Mouse (Mus musculus): ENCODE results near the gene Hivep1. TPM values are rescaled to one million over a fixed set of nuclear protein-coding genes. Genes with fewer than 3 reads are reported as not detected.

Hivep1 gene
- total RNA-seq, 2 experiments from 2014 or later, result 8.9 to 65.0 TPM

DNA sequence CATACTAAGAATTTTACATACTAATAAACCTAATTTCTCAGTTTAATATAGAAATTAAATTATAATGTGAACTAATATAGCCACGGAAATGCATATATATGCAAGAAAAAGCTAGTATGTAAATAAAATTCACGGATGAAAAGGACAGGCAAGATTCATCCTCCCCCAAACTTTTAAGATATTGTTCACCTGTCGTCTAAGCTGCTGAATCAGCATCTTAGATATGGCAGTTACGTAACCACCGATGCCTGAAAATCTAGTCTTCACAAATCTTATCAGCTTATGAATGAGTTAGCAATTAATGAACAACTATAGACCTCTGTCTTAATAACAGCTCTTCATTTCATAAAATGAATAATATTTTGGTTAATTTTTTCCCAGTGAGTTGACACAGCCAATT is 130.8 kb downstream of the Hivep1 start:
- no peak for ATAC-seq (replicated peaks; ENCODE audit: low FRiP score, poor library complexity, severe bottlenecking)

DNA sequence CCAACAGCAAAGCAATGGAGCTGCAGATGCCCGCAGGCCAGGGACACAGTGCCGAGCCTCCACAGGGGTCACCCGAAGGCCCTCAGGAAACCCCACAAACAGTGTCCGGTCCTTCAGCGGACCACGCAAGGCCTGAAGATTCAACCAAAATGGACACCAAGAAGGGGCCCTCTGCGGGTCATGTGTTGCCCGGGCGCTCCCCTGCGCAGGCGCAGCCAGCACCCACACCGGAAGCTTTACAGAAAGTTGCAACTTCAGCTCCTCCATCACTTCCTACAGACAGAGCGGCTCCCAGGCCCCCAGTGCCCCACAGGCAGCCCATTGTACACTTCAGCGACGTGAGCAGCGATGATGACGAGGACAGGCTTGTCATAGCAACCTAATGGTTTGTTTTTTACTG is 132.3 kb downstream of the Hivep1 start:
- ATAC-seq (replicated peaks; ENCODE audit: low FRiP score, poor library complexity, severe bottlenecking), result no peak

DNA sequence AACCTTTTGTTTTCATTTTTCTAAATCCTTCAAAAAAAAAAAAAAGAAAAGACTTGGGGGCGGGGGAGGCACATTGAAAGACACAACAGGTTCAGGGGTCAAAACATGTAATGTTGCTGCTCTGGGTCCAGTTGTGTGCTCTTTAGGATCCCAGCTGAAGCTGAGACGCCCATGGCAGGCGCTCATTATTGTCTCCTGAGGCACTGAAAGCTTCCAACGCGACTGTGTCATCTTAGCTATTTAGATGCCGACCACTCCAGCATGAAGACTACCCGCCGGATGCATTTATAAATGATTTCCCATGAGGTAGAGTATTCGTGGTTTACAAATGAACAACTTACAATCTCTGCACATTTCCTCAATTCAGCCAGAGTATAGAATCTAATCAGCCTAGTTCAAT is 141.2 kb downstream of the Hivep1 start:
- no peak for ATAC-seq (replicated peaks; ENCODE audit: low FRiP score, poor library complexity, severe bottlenecking)

DNA sequence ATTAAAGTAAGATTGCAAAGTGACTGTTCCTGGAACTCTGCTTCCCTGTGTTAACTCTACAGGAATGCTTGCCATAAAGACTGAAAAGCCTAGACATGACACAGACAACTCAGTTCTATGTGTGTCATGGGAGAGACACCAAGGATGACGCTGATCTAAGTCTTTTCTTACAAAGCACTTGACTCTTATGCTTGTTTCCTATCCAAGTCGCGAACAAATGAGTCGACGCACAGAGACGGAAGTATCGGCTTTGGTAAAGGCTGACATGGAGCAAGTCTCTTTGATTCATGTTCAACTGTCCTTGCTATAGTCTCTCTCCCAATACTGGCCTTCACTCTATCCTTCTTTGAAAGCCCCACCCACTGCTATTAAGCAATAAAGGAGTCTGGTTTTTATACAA is 143.8 kb downstream of the Hivep1 start:
- ATAC-seq (replicated peaks; ENCODE audit: low FRiP score, poor library complexity, severe bottlenecking), result no peak

DNA sequence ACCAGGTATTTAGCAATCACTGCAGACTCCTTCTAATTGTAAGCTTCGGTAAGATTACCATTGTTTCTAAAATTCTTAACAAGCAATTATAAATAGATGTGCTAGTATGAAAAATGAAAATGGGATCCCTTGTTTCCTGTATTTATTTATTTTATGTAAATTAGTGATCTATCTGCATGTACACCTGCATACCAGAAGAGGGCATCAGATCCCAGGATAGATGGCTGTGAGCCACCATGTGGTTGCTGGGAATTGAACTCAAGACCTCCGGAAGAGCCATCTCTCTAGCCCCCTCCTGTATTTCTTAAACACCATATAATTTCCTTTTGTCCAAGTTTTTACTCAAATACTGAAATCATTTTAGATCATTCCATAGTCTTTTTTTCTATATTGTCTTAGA is 145.8 kb downstream of the Hivep1 start:
- ATAC-seq (replicated peaks; ENCODE audit: low FRiP score, poor library complexity, severe bottlenecking), result no peak

DNA sequence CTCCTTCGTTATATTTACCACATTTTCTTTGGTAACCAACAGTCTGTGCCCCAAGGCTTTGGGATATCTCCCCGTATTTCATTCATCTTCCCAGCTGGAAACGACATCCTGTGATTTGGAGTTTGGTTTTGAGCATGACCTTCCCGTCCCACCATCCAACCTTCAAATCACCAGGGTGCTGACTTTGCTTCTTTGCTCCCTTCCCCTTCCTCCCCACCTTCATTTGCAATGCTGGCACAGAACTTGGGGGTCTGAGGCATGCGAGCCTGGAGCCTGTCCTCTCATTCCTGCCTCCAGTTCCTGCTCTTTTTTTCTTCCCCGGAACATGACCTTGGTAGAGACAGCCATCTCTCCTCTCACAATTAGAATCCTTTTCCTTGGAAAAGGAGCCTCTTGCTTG is 161.7 kb downstream of the Hivep1 start:
- ATAC-seq (replicated peaks; ENCODE audit: low FRiP score, poor library complexity, severe bottlenecking), result no peak

DNA sequence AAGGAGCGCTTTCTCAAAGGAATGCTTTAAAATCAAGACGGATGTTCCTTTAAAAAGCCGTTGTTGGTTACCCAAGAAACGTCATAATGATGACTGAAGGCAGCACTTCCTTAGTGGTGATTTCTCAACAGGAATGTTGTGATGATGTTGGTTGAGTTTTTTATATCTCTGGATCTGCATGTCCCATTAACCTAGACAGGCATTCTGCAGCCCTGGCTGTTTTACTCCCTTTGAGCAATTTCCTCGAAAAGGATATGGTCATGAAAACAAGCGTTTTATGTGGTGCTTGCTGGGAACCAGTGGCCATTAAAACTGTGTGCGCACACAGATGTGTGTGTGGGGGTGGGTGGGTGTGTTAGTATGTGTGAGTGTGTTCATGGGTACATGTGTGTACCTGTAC is 170.6 kb downstream of the Hivep1 start:
- ATAC-seq (replicated peaks; ENCODE audit: low FRiP score, poor library complexity, severe bottlenecking), result no peak

DNA sequence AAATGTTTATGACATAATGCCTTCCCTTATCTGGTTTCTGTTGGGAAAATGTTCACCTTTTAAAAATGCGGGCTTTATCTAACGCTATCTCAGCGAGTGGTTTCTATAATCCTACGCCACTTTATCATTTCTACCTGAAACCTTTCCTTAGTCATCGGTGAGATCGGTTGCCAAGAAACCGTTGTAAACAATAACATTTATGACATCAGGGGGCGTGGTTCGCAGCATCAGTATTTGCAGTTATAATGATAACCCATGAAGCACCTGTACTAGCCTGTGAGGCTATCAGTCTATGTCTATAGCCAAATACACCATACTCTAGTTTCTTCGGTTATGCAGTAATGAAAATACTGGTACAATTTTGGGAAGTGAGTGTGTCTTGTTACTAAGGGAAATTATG is 177.0 kb downstream of the Hivep1 start:
- no peak for ATAC-seq (replicated peaks; ENCODE audit: low FRiP score, poor library complexity, severe bottlenecking)

DNA sequence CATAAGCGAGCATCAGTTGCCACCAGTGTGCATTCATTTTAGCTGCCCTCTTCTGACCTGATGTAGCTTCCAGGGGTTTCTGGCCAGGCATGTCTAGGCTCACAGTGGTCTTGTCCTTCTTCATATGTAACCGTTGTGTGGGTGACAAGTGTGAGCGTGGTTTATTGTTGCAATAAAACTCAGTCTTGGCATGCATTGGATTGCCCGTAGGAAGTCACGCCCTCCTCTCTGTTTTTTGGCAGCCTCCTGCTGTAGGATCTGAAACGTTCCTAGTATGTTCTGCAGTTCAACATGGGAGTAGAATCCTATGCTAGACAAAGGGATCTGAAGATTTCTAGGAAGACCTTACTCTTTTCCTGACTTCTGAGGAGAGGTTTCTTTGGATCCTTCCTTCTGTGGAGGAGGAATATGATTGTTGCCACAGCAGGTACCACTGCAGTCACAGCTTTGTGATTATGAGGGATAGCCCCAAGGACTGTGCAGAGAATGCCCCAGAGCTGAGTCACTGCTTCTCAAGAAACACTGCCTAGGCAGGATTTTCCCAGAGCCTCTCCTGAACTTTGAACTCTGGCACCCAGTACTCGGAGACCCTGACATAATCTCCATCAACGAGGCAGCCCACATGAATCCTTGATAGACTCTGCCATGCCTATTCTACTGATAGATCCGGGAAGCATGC is 182.1 kb downstream of the Hivep1 start:
- ATAC-seq (replicated peaks; ENCODE audit: low FRiP score, poor library complexity, severe bottlenecking), result no peak

DNA sequence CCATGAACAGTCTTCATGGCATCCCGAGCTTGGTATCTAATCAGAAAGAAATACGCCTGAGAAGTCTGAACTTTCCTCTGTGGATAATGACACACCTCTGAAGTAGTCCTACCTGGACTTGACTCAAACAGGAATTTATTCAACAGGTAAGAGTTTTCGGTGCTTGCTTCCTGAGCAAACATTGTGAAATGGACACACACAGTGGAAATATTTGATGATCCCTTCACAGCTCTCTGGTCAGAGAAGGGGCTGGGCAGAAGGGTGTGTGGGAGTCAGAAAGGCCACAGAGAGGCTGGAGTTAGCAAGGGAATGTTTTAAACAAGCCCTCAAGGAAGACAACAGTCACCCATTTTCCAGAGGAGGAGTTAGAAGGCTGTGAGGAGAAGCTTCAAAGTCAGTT is 186.7 kb downstream of the Hivep1 start:
- no peak for ATAC-seq (replicated peaks; ENCODE audit: low FRiP score, poor library complexity, severe bottlenecking)

DNA sequence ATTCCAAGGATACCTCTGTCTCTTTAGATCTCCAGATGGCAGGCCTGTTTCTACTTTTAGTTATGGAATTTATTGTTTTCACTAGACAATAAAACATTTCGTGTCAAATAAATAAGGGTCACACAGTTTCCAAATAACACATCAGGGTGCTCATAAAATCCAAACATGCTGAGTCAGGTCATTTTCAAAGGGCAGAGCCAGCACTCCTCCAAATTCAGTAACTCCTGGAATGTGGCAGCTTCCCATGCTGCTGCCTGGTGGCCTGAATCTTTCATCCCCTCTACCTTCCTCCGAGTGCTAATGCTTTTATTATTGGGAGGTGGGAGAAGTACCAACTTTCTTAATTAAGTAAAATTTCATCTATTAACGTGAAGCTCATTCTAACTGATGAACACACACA is 190.3 kb downstream of the Hivep1 start:
- no peak for ATAC-seq (replicated peaks; ENCODE audit: low FRiP score, poor library complexity, severe bottlenecking)

Other genes starting within 250 kb of the Hivep1 start
- 7.9 TPM in 1 of 2 replicates, not detected in the other for gene Adtrp, start 204.3 kb upstream of the Hivep1 start, total RNA-seq (2015; ENCODE audit: low replicate concordance)
- gene Adtrp, start 204.3 kb upstream of the Hivep1 start, total RNA-seq (2017; ENCODE audit: low replicate concordance), result not detected in 2 replicates
- not detected in 2 replicates for gene Edn1, start 249.5 kb downstream of the Hivep1 start, total RNA-seq (2015; ENCODE audit: low replicate concordance)
- not detected in 2 replicates for gene Edn1, start 249.5 kb downstream of the Hivep1 start, total RNA-seq (2017; ENCODE audit: low replicate concordance)